Mouse (Mus musculus) hindbrain, embryonic 11.5 days (tissue): ENCODE results near the gene Golga4. TPM values are rescaled to one million over a fixed set of nuclear protein-coding genes. Genes with fewer than 3 reads are reported as not detected.

ENCODE experiments used
- ATAC-seq: fragments of 200-750 bp; cut with Nextera tagmentation; 2 replicates; pipeline ENCODE4 v1.8.0; 2017; ENCODE audit warnings: mild to moderate bottlenecking, moderate TSS enrichment, moderate library complexity; ENCODE audit not compliant: low FRiP score
- DNase-seq: peaks from one replicate; pipeline ENCODE4 v3.0.0-alpha.2; 2015; ENCODE audit warnings: low spot score
- H3K27ac ChIP-seq: fragments of 300-500 bp; sonication (generic); 2 replicates; pipeline ENCODE4 v1.5.1; 2014; ENCODE audit warnings: mild to moderate bottlenecking, low read depth, low read length
- H3K27me3 ChIP-seq: fragments of 300-500 bp; sonication (generic); 2 replicates; pipeline ENCODE4 v1.6.1; 2014; ENCODE audit warnings: mild to moderate bottlenecking, low read length, moderate library complexity, mixed read lengths; ENCODE audit not compliant: control insufficient read depth, insufficient read depth
- H3K36me3 ChIP-seq: fragments of 300-500 bp; sonication (generic); 2 replicates; pipeline ENCODE4 v1.6.1; 2014; ENCODE audit warnings: mild to moderate bottlenecking, low read length, moderate library complexity, mixed read lengths; ENCODE audit not compliant: control insufficient read depth, insufficient read depth
- H3K4me1 ChIP-seq: fragments of 300-500 bp; sonication (generic); replicated peaks from 2 replicates; pipeline ENCODE4 v1.6.1; 2014; ENCODE audit warnings: low read length, mixed read lengths; ENCODE audit not compliant: control insufficient read depth, insufficient read depth
- H3K4me2 ChIP-seq: fragments of 300-500 bp; sonication (generic); replicated peaks from 2 replicates; pipeline ENCODE4 v1.6.1; 2014; ENCODE audit warnings: mild to moderate bottlenecking, low read depth, low read length
- H3K4me3 ChIP-seq: fragments of 300-500 bp; sonication (generic); 2 replicates; pipeline ENCODE4 v1.5.1; 2014; ENCODE audit warnings: low read depth, low read length
- H3K9ac ChIP-seq: fragments of 300-500 bp; sonication (generic); 2 replicates; pipeline ENCODE4 v1.6.1; 2014; ENCODE audit warnings: low read depth, low read length
- H3K9me3 ChIP-seq: fragments of 300-500 bp; sonication (generic); 2 replicates; pipeline ENCODE4 v1.6.1; 2016; ENCODE audit warnings: low read length; ENCODE audit not compliant: control insufficient read depth
- WGBS: fragments of 180-500 bp; shearing (Covaris S2); extraction: QIAGEN DNeasy Blood & Tissue Kit; methylation state at CpG from one replicate; pipeline ENCODE4 v1.1.7; 2014; 5-methylcytosine and 5-hydroxymethylcytosine counted together
- polyA plus RNA-seq: library from polyadenylated mRNA; unstranded; fragments of >200 nt; fragmentation: Nextera tagmentation; extraction: Ambion mirVana; gene quantifications from 2 replicates; pipeline ENCODE4 v1.2.1, GENCODE M21; 2014

The Golga4 gene
- polyA plus RNA-seq: 51.5 and 64.8 TPM in 2 replicates

DNA sequence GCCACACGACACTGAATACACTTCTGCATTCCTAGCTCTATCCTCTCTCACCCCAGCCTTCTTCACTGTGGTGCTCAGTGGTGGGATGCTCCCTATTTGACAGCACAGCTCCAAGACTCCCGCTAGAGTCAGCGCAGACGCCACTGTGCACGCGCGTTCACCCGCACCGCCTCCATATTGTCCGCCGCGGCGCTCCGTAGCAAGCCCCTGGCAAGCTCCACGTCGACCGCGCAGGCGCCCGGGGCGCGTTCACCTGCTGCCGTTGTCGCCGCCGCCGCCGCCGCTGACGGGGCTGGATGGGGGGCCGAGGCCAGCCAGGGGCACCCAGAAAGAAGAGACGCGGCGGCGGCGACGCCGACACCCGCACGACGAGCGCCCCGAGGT lies at the start of gene Golga4:
Golga4 (plus strand) TSS at position 248 of the 384 bp plus-strand sequence.
- DNase-seq: peak; percentile 92
- Histone ChIP-seq H3K36me3 (no peaks in the 10 kb centered on the region), H3K4me3 (peak within 1 kb of the TSS; percentile 97), H3K27me3 (no peaks in the 10 kb centered on the region), H3K27ac (peak within 1 kb of the TSS; percentile 54; the same call in 1 of the 2 replicates), H3K4me1 (no peaks in the 10 kb centered on the region), H3K4me2 (peak within 1 kb of the TSS; percentile 85), H3K9ac (peak within 1 kb of the TSS; percentile 94), H3K9me3 (no peaks in the 10 kb centered on the region)
- peak; percentile 92 for ATAC-seq
- WGBS: under 1% methylated on average over 41 of the region's 43 CpGs

- H3K27ac ChIP-seq: no peak overlapping the region
- no peaks in the 10 kb centered on the region for H3K9me3 ChIP-seq
- no peak overlapping the region for H3K4me2 ChIP-seq
- WGBS: 33% methylated on average over 6 of the region's 6 CpGs
- no peaks in the 10 kb centered on the region for H3K36me3 ChIP-seq
- no peak overlapping the region for H3K9ac ChIP-seq
- H3K4me1 ChIP-seq: no peaks in the 10 kb centered on the region
- H3K4me3 ChIP-seq: no peak overlapping the region
- no peaks in the 10 kb centered on the region for H3K27me3 ChIP-seq
- DNase-seq (no peak), ATAC-seq (no peak)
Observed at GRCm38 (mm10) chr9:118456405-118456804, 49.7 kb upstream of the Golga4 start.

DNA sequence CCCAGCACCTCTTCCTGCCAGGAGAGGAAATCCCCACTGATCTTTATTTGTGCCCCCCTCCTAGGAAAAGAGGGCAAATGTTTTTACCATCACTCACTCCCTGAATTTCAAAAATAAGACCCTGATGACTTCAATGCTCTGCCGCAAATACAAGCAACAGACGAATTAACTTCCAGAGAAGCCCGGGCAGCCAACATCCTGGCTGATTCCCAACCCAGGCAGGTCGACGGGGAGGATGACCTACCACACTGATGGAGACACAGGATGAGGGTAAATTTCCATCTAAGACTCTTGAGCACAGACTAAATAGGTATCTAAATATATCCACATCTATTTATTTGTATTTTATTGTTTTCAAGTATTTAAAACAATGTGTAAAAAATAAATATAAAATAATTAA lies 48.0 kb upstream of the Golga4 start:
- no peak overlapping the region for H3K9ac ChIP-seq
- no peak for ATAC-seq
- DNase-seq: no peak
- H3K27me3 ChIP-seq: no peaks in the 10 kb centered on the region
- H3K36me3 ChIP-seq: no peaks in the 10 kb centered on the region
- no peak overlapping the region for H3K4me3 ChIP-seq
- no peaks in the 10 kb centered on the region for H3K4me1 ChIP-seq
- no peaks in the 10 kb centered on the region for H3K9me3 ChIP-seq
- 15% methylated on average over 5 of the region's 5 CpGs for WGBS
- H3K27ac ChIP-seq: no peak overlapping the region
- no peak overlapping the region for H3K4me2 ChIP-seq

- WGBS: 76% methylated on average over 1 of the region's 1 CpGs
- Histone ChIP-seq H3K27me3 (peaks cover 13% of the 10 kb centered on the region), H3K4me3 (no peak overlapping the region), H3K27ac (no peak overlapping the region), H3K9ac (no peak overlapping the region), H3K9me3 (no peaks in the 10 kb centered on the region), H3K4me1 (no peaks in the 10 kb centered on the region), H3K36me3 (no peaks in the 10 kb centered on the region), H3K4me2 (no peak overlapping the region)
- DNase-seq (no peak), ATAC-seq (no peak)
Observed at GRCm38 (mm10) chr9:118464031-118464430, 42.0 kb upstream of the Golga4 start.

DNA sequence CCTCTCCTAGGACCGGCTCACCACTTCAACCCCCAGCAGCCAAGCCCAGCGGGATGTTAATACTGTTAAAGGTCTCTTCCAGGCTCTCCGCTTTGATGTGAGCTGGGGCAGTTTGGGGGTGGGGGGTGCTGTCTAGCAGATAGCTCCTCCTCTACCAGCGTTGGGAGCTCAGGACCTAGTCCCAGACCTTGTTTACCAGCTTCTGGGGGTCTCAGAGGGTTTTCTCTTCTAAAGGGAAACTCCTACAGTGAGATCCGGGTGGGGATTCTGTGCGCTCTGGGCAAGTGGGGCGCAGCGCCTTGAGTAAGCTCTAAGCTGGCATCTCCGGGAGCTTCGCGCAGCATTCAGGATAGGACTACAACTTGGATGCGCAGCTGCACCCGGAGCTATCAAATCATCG lies 37.8 kb upstream of the Golga4 start:
- Histone ChIP-seq H3K36me3 (no peaks in the 10 kb centered on the region), H3K9ac (no peak overlapping the region), H3K27me3 (peaks cover 43% of the 10 kb centered on the region), H3K4me2 (no peak overlapping the region), H3K9me3 (no peaks in the 10 kb centered on the region), H3K27ac (no peak overlapping the region), H3K4me1 (no peaks in the 10 kb centered on the region), H3K4me3 (no peak overlapping the region)
- peak; percentile 44 for DNase-seq
- no peak for ATAC-seq
- WGBS: under 1% methylated on average over 14 of the region's 14 CpGs

GRCm38 (mm10) chr9:118469272-118469671 lies 36.8 kb upstream of the Golga4 start:
- H3K27ac ChIP-seq: no peak overlapping the region
- 14% methylated on average over 16 of the region's 16 CpGs for WGBS
- H3K36me3 ChIP-seq: no peaks in the 10 kb centered on the region
- peaks cover 43% of the 10 kb centered on the region for H3K27me3 ChIP-seq
- no peaks in the 10 kb centered on the region for H3K4me1 ChIP-seq
- H3K4me3 ChIP-seq: no peak overlapping the region
- ATAC-seq: no peak; the same call in 1 of the 2 replicates
- no peak overlapping the region for H3K9ac ChIP-seq
- H3K9me3 ChIP-seq: no peaks in the 10 kb centered on the region
- DNase-seq: peak; percentile 46
- H3K4me2 ChIP-seq: no peak overlapping the region

DNA sequence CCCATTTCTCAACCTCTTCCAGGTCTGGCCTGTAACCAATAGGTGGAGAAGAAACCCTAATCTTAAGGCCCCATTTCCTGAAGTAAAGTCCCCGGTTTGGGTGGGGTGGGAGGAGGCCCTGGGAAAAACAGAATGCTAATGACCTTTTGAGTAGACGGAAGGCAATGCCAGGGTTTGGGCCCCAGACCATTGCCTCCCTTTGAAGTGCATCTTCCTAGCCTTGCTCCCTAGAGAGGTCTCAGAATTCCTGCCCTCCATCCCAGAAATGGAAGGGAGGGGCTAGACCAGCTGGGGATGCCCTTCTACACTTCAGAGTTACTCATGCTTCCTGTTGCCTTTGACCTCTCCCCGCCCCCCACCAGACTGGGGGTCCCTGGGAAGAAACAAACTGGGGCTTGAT lies 34.8 kb upstream of the Golga4 start:
- no peaks in the 10 kb centered on the region for H3K36me3 ChIP-seq
- WGBS: 9% methylated on average over 3 of the region's 3 CpGs
- H3K9ac ChIP-seq: no peak overlapping the region
- H3K27ac ChIP-seq: no peak overlapping the region
- no peaks in the 10 kb centered on the region for H3K9me3 ChIP-seq
- no peaks in the 10 kb centered on the region for H3K4me1 ChIP-seq
- DNase-seq: no peak
- H3K27me3 ChIP-seq: peaks cover 58% of the 10 kb centered on the region
- ATAC-seq: no peak
- no peak overlapping the region for H3K4me2 ChIP-seq
- no peak overlapping the region for H3K4me3 ChIP-seq

GRCm38 (mm10) chr9:118476211-118476765 lies 29.8 kb upstream of the Golga4 start:
- no peaks in the 10 kb centered on the region for H3K36me3 ChIP-seq
- DNase-seq (peak; percentile 62), ATAC-seq (no peak)
- H3K27me3 ChIP-seq: peaks cover 65% of the 10 kb centered on the region
- peaks cover 4% of the 10 kb centered on the region for H3K4me1 ChIP-seq
- 1% methylated on average over 22 of the region's 22 CpGs for WGBS
- H3K4me2 ChIP-seq: peak overlapping the region; percentile 21; the same call in 1 of the 2 replicates
- no peak overlapping the region for H3K27ac ChIP-seq
- no peak overlapping the region for H3K4me3 ChIP-seq
- H3K9ac ChIP-seq: no peak overlapping the region
- no peaks in the 10 kb centered on the region for H3K9me3 ChIP-seq

DNA sequence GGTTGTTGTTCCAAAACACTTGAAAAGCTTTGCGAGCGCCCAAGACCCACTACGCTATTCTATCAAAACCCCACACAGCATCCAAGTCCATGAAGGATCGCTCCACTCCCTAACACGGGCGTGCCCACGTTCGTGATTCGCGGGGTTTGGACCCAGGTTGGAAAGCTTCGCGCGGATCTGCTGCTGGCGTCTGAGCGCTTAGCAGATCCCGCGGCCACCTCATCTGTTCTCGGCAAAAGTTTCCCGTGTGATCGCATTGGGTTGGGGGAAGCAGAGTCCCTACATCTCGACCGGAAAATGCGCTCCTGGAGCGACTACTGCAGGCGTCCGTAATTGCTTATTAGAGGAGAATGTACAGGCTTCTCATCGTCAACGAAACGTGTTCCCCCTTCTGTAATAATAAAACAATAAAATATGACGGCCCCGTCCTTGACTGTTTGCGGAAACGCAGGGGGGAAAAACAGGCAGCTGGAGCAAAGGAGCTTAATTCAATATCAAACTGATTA lies 29.2 kb upstream of the Golga4 start:
- DNase-seq (peak; percentile 74), ATAC-seq (no peak)
- Histone ChIP-seq H3K9ac (no peak overlapping the region), H3K27ac (no peak overlapping the region), H3K27me3 (peaks cover 64% of the 10 kb centered on the region), H3K36me3 (no peaks in the 10 kb centered on the region), H3K9me3 (no peaks in the 10 kb centered on the region), H3K4me3 (no peak overlapping the region), H3K4me1 (peaks cover 4% of the 10 kb centered on the region), H3K4me2 (peak overlapping the region; percentile 21; the same call in 1 of the 2 replicates)
- under 1% methylated on average over 33 of the region's 33 CpGs for WGBS
